Mouse (Mus musculus): ENCODE measurements around the gene Pla2g1b.
"Not testable (repeated sequence)": the region's sequence is repeated elsewhere in the genome, so short reads cannot be mapped to it uniquely, and the experiment has no call there.

Gene Pla2g1b

DNA sequence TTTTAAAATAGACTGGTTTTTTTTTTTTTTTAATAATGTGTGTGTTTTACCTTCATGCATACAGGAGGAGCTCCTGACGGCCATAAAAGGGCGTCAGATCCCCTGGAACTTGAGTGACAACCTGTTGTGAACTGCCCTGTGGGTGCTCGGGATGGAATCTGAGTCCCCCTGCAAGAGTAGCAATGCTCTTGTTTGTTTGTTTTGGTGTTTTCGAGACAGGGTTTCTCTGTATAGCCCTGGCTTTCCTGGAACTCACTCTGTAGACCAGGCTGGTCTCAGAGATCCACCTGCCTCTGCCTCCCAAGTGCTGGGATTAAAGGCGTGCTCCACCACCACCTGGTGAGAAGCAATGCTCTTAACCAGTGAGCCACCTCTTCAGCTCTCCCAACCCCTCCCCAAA lies 18.9 kb downstream of the Pla2g1b start:
- DNase-seq (ENCODE audit: low spot score): no peak

DNA sequence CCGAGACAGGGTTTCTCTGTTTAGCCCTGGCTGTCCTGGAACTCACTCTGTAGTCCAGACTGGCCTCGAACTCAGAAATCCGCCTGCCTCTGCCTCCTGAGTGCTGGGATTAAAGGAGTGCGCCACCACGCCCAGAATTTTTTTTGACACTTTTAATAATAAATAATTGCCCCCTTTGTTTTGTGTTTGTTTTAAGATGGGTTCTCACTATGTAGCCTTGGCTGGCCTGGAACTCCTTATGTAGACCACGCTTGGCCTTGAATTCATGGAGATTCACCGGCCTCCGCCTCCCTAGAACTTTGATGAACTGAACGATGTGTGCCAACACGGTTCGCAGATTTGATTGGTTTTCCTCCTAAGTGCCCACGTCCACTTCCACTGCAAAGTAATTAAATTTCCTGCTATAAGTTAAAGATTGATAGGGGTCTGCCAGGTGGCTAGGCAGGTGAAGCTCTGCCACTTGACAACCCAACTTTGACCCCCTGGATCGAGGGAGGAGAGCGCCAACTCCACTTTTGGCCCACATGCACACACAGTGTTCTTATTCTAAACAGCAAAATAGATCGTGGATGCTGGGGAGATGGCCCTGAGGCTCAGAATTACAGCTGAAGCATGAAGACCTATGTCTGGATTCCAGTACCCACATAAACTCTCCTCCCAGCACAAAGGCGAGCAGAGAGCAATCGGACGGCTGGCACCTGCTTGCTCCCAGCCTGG lies 19.6 kb downstream of the Pla2g1b start:
- DNase-seq (ENCODE audit: low spot score): no peak

DNA sequence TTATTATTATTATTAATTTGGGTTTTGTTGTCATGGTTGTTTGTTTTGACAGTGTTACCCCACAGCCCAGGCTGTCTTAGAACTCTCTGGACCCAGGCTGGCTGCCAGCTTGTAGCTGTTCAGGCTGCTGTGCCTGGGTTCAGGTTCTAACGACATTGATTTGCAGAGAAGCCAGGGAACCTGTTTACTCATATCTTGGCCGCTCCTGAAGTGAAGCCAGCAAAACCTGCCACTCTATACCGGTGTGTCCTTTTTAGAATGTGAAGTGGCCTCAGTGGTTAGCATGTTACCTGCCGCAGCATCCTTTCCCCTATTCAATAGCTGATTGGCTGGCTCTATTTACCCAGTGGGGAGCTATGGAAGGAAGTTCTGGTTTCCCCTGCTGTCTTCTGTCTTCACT lies 20.7 kb downstream of the Pla2g1b start:
- no peak for DNase-seq (ENCODE audit: low spot score)

DNA sequence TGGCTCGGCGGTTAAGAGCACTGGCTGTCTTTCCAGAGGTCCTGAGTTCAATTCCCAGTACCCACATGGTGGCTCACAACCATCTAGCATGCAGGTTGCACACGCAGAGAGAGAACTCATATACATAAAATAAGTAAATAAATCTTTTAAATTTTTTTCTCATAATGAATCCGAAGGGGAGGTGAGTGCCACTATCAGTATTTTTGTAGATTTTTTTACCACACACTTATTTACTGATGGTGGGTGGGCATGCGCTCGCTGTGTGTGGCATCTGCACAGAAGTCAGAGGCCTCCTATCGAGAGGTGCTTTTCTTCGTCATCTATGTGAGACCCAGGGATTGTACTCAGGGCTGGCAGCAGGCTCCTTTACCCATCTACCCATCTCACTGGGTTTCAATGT lies 21.3 kb downstream of the Pla2g1b start:
- DNase-seq (ENCODE audit: low spot score): no peak

DNA sequence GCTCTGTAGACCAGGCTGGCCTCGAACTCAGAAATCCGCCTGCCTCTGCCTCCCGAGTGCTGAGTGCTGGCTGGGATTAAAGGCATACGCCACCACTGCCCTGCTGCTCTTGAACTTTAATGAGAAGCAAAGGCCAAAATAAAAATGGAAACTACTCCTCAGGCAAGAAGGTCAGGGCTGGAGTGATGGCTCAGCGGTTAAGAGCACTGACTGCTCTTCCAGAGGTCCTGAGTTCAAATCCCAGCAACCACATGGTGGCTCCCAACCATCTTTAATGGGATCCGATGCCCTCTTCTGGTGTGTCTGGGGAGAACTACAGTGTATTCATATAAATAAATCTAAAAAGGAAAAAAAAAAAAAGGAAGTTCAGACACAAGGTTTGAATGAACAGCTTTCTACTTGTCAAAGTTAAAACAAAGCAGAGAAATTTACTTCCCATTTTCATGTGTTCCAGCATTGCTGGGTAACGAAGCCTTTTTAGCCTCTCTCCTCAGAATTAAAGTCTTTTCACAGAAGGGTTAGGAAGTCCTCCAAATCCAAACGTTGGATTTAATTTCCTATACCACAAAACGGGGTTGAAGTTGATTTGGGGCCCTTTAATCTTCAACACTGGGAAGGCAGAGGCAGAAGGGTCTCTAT lies 22.0 kb downstream of the Pla2g1b start:
- no peak for DNase-seq (ENCODE audit: low spot score)

DNA sequence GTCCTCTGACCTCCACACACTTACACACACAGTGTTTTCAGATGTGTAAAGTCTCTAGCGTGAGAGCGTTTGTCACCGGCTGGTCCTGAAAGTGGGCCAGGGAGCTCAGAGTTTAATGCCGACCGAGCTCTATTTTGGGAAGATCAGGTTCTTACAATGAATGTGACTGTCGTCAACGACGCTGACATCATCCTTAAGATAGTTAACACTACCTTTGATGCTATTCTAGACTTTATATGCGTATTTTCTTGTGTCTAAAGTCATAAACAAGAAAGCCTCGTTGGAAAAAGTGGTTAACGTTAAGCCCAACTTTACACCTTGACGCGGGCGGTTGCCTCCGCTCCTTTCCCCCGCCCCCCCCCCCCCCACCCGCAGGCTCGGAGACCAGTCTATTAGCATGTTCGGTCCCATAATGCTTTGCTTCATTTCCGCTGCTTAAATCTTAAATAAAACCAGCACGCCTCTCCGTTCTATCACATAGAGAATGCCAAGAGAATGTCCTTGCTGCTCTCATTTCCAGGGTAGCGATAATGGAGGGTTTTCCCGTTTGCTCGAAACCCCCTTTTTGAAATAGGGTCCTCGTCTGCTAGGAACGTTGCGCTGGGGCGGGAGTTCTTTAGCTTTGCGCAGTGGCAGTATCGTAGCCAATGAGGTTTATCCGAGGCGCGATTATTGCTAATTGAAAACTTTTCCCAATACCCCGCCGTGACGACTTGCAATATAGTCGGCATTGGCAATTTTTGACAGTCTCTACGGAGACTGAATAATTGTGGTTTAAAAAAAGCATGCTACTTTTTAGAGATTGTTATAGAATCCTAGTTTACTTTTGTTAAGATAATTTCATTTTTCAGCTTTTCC lies 23.0 kb downstream of the Pla2g1b start:
- DNase-seq (ENCODE audit: low spot score): peak; percentile 85

DNA sequence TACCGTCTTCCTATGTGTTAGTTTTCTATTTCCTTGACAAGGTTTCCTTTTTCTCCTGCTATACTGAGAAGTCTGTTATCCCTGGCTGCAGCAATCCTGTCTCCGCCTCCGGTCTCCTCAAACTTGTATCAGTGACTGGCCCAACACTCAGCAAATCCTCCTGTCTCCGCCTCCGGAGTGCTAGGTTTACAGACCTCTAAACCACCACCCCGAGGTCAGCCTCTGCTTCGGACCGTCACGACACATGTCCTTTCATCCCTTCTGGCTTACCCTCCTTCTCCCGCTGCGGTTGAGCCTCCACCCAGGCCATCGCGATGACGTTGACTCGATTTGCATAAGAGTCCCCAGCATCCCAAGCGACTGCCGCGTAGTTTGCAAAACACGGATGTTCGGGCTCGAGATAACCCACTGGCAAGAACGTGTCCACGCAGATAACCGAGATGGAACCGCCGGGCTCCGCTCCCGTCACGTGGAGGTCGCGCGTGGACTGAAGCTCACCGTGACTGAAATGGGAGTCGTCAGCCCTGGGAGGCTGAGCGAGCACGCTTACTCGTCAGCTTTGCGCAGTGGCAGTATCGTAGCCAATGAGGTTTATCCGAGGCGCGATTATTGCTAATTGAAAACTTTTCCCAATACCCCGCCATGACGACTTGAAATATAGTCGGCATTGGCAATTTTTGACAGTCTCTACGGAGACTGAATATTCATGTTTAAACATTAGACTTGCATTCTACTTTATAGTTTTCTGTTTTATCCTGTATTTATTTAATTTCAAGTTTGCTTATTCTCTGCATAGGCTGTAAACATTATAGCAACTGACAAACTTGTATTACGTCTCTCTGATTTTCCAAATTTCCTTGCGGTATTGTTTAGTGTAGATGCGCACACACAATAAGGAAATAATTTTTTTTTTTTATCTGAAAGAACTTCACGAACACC lies 23.9 kb downstream of the Pla2g1b start:
- peak; percentile 86 for DNase-seq (ENCODE audit: low spot score)

DNA sequence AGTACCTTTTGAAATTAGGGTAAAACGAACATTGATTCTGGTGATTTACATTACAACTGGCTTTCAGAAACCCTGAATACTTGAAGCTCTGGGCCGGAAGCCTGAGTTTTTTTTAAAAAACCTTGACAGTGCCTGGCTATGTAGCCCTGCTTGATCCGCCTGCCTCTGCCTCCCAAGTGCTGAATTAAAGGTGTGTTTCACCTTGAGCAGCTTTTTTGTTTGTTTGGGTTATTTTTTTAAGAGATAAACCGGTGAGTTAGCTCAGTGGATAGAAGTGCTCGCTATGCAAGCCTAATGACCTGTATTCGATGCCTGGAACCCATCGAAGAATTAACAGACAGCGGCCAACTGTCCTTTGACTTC lies 24.6 kb downstream of the Pla2g1b start:
- DNase-seq (ENCODE audit: low spot score): no peak

DNA sequence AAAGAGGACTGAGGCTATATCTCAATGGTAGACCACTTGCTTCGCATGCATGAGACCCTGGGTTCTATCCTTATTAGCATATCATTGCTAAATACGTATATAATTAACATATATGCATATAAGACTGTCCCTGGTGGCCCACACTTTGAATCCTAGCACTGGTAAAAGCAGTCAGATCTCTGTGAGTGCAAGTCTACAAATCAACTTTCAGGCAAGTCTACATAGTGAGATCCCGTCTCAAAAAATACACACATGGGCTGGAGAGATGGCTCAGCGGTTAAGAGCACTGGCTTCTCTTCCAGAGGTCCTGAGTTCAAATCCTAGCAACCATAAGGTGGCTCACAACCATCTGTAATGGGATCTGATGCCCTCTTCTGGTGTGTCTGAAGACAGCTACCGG lies 25.0 kb downstream of the Pla2g1b start:
- DNase-seq (ENCODE audit: low spot score): no peak

DNA sequence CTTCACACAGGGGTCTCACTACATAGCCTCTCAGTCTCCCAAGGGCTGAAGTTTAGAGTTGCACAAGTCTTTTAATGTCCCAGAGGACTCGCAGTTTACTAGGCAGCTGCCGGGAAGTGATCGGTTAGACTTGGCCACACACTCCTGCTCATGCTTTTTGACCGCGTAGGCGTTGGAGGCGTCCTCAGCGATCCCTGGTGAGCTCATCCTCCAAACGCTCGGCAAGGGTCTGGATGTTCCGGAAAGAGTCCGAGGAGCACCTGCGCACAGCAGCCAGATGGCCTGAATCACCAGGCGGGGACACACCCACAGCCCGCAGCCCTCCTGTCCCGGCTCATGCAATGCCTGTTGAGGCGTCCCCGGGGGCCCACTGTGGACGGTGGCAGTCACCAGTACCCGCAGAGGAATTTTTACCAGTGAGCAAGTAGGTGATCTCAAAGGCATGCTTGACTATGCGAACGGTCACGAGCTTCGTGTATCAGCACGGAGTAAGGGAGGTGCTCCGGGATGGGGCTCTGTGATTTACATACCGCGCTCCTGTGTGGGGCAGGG lies 25.8 kb downstream of the Pla2g1b start:
- DNase-seq (ENCODE audit: low spot score): peak; percentile 79

DNA sequence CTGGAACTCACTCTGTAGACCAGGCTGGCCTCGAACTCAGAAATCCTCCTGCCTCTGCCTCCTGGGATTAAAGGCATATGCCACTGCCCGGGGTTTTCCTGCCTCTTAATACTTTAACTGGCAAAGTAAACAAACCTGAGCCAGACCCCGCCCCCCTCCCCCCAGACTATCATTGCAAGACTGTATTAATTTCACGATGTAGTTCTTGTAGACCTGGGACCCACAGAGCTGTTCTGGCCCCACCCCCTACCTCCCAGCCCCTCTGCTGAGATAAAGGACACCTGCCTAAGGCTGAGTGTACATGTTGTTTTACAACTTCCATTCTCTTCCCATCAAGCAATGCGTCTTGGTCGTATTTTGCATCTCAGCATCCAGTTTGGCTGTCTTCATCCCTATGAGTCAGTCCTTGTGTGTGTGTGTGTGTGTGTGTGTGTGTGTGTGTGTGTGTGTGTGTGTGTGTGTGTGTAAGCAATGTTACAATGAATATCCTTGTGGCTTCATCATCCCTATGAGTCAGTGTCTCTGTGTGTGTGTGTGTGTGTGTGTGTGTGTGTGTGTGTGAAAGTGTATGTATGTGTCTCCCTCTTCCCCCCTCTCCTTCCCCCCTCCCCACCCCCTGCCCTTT lies 26.8 kb downstream of the Pla2g1b start:
- peak; percentile 42 for DNase-seq (ENCODE audit: low spot score)

DNA sequence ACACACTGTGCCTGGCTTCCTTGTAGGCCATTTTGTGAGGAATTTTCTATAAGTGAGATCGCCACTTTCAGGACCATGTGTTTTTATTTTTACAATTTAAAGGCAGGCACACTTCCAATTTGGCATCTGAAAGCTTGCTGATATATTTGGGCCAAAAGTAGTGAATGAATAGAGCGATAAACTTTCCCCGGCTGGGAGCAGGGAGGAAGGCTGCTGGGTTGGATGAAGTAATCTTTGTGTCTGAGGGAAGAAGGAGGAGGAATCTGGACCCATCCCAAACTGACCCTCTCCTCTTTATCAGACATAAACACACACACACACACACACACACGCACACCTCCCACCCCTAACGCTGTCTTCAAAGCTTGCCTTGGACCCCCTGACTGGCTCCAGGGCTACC lies 27.4 kb downstream of the Pla2g1b start:
- peak; percentile 39 for DNase-seq (ENCODE audit: low spot score)

DNA sequence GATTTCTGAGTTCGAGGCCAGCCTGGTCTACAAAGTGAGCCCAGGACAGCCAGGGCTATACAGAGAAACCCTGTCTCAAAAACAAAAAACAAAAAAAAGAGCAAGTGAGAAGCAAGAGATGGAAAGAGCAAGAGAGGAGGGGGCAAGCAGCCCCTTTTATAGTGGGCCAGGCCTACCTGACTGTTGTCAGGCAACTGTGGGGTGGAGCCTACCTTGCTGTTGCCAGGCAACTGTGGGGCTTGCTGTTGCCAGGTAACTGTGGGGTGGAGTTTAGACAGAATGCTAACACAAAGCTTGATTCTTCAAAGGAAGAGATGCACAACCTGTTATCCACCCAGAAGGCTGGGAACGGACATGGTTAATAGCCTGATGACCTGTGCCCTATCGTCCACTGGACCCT lies 29.6 kb downstream of the Pla2g1b start:
- DNase-seq (ENCODE audit: low spot score): not testable (repeated sequence)

DNA sequence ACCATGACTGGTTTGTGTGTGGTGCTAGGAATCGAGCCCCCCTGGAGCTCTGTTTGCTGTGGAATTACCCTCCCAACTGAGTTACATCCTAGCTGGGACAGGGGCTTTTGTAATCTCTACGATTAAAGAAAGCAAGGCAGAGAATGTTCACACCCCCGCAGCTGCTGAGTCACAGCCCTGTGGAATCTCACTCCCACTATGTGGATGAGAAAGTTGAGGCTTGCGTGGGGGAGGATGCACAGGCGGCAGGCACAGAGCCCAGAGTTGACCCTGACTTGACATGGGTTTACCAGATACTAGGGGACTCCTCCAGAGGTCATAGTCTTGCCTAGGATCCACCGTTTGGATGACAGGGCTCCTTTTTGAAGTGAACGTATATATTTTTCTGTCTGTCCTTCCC lies 31.0 kb downstream of the Pla2g1b start:
- DNase-seq (ENCODE audit: low spot score): no peak

DNA sequence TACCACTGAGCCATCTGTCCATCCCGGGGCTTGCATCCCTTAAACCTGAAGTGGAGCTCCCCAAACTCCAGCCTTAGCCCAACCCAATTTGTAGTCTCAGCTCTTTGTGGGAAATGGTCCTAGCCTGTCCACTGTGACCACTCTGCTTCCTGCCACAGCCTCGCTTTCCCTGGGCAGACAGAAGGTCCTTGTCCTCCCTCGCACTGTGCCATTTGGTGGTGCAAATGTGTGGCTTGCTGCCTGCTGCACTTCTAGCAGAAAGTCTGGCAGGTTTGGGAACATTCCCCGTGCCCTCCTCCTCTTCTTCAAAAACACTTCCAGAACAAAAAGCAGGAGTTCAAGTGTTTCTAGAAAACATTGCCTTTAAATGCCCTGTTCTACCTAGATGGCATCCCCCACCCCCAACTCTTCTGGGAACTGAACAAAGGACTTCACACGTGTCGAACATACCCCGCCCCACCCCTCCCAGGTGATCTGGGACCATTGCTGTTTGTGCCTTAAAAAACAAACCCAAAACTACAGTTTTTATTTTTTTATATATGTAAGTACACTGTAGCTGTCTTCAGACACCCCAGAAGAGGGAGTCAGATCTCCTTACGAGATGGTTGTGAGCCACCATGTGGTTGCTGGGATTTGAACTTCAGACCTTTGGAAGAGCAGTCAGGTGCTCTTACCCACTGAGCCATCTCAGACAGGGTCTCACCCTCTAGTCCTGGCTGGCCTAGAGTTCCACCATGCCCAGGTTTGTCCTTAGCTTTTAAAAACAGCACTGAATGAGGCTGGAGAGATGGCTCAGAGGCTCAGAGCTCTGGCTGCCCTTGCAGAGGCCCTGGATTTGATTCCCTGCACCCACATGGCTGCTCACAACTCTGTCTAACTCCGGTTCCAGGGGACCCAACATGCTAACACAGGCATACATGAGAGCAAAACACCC lies 32.5 kb downstream of the Pla2g1b start:
- DNase-seq (ENCODE audit: low spot score): no peak

DNA sequence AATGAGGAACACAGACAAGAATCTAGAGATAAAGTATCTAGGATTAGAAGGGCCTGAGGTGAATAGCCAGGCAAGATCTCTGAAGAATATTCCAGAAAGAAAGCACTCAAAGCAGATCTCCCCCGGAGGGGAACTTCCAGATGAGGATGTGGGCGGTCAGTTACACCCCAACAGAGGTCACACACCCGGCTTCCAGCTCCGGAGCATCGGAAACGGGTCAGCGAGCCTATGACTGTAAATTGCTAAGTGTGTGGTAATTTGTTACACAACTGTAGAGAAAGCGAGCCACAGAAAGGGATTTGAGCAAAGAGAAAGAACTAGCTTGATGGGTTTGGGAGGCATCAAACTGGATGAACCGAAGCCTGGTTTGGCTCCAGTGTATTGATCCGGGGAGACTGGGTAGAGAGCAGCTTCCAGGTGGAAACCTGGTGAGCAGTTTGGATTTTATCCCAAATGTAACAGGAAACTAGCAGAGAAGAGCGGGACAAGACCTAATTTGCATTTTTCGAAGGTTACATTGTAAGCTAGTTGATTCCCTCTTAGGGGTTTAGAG lies 34.4 kb downstream of the Pla2g1b start:
- no peak for DNase-seq (ENCODE audit: low spot score)

DNA sequence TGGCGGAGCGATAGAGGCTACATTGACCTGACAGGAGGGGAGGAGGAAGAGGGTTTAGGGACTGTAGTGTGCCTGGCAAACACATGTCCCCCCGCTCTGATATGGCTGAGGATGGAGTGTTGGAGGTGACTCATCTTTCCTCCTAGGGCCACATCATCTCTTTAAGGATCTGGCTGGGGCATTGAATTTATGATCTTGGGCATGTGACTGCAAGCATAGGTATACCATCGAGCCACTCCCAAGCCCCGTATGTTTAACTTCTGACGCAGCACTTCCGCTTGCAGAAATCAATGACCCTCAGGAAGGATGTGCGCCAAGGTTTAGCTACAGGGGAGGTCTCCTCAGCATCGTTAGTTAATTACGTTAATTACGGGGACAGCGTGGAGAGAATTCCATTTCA lies 37.0 kb downstream of the Pla2g1b start:
- DNase-seq (ENCODE audit: low spot score): no peak

DNA sequence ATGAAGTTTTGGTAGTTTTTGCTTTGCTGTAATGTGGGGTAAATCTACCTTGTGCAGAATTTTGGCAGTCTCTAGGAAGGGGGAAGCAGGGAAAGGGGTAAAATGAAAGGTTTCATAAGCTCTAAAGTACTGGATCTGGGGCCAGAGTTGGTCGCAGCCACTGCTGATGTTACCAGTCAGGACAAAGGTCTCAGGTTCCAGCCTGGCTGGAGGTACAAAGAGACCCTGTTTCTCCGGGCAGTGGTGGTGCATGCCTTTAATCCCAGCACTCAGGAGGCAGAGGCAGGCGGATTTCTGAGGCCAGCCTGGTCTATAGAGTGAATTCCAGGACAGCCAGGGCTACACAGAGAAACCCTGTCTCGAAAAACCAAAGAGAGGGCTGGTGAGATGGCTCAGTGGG lies 39.6 kb downstream of the Pla2g1b start:
- not testable (repeated sequence) for DNase-seq (ENCODE audit: low spot score)

DNA sequence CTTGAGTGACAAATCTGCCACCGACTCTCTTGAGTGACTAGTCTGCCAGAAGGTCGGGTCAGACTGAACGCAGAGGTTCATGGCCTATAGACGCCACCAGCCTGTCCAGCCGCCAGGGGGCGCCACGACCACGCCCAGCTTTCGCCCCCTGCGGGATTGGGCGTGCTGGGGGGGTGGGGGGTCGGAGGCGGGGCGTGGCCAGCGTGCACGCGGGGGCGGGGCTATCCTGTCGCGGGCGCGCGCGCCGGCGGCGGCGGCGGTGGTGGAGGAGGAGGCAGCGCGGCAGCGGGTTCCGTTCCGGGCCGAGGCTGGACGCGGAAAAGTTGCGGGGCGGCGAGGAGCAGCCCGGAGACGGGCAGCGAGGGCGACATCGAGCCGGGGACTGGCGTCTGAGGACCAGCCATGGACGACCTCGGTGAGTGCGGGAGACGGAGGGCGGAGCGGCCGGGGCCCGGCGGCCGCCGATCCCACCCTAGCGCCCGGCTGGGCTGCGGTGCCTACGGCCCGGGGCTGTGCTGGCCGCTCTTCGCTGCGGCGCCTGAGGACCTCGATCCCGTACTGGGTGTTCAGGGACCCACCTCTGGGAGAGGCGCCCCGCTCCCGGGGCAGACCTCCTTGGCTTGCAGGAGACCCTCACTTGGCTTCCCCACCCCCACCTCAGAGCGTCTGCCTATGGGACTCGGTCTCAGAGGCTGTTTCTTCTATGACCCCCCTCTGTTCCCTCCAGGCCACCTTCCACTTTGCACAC lies 40.6 kb downstream of the Pla2g1b start, which contains the start of gene Pxn:
TSS of gene Pxn (plus strand) at position 223 of the 748 bp plus-strand sequence.
- DNase-seq (ENCODE audit: low spot score): peak; percentile 98

Measured in testis, postnatal 10 days (tissue).